Mouse (Mus musculus) brain, embryonic 14.5 days (tissue): ENCODE measurements around the gene Cpa1.

Experiments used
- CTCF ChIP-seq: fragments of 200-500 bp; IDR thresholded peaks from 2 replicates; pipeline ENCODE4 v1.5.1; 2012; ENCODE audit warnings: inconsistent platforms, mild to moderate bottlenecking, moderate library complexity, borderline replicate concordance; ENCODE audit not compliant: insufficient read depth, insufficient read length; ENCODE audit errors: extremely low read depth
- POLR2A ChIP-seq: fragments of 200-500 bp; IDR thresholded peaks from 2 replicates; pipeline ENCODE4 v1.6.1; 2012; ENCODE audit warnings: mild to moderate bottlenecking, inconsistent platforms, borderline replicate concordance; ENCODE audit not compliant: poor library complexity, insufficient read depth, insufficient read length, severe bottlenecking; ENCODE audit errors: extremely low read depth

DNA sequence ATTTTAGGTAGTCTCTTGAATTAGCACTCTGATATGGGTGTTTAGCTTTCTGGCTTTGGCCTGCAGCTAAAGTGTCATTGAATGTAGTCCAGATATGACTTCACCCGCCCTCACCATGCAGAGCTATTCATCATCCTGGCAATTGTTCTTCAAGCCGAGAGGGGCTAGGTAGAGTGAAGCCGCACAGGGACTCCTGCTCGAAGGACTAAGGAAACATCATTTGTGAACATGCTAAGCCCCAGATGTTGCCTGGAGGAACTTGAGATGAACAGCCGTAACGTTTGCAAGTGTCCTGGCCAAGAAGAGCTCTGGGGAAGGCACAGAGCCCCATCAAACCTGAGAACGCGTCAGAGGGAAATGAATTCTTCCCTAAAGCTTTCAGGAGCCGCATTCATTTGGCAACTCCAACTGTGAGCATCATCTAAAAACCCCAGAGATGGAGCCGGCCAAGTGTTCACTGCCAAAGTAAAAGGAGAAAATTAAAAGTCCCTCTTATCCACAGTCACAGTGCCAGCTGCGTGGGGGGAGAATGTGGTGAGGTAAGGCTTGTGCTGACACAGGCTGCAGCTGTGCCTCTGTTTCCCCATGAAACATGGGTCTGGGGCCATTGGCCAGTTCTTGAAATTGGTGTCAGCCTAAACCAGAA is 10.8 kb downstream of the Cpa1 start:
- TF ChIP-seq CTCF (no peak), POLR2A (no peak)
